16 mouse cellular contexts compared by ENCODE assay signal in genomic region chr3:58678905-58679304, GRCm38 (mm10). TPM values are rescaled to one million over a fixed set of nuclear protein-coding genes. Genes with fewer than 3 reads are reported as not detected.
DNase-seq lines count a peak whose midpoint lies in the region; ATAC-seq lines count a peak whose summit lies in the region.
"Had no signal": no experiment of that assay in that cellular context is flagged by ENCODE, and none has a peak within 500 bp of the region (broad histone marks: within the 10 kb centered on the region; RNA-seq: fewer than 3 reads in every experiment).

No protein-coding gene starts in this region.

- no peak for ATAC-seq in hindbrain, embryonic 12.5 days (ENCODE audit: low FRiP score)
- ATAC-seq in neural tube, embryonic 13.5 days (ENCODE audit: low read depth), result 0 out of 2 replicates have a peak, but pooled peaks have one; percentile 36
- no peak for ATAC-seq in limb, embryonic 13.5 days (ENCODE audit: low FRiP score, low read depth)

- 0 out of 2 replicates have a peak, but pooled peaks cover 3% of the 10 kb centered on the region for H3K36me3 ChIP-seq in hindbrain, embryonic 10.5 days
- H3K36me3 ChIP-seq in hindbrain, embryonic 12.5 days, result no peaks in the 10 kb centered on the region
- peaks cover 17% of the 10 kb centered on the region for H3K36me3 ChIP-seq in neural tube, embryonic 13.5 days
- peaks cover 21% of the 10 kb centered on the region for H3K36me3 ChIP-seq in limb, embryonic 13.5 days

- no peaks in the 10 kb centered on the region for H3K9me3 ChIP-seq in hindbrain, embryonic 10.5 days
- no peaks in the 10 kb centered on the region for H3K9me3 ChIP-seq in hindbrain, embryonic 12.5 days (replicated peaks)
- no peaks in the 10 kb centered on the region for H3K9me3 ChIP-seq in neural tube, embryonic 13.5 days
- no peaks in the 10 kb centered on the region for H3K9me3 ChIP-seq in limb, embryonic 13.5 days
- H3K9me3 ChIP-seq: embryonic facial prominence, embryonic 13.5 days; forebrain, embryonic 10.5 days; hindbrain, embryonic 15.5 days had no signal

- no peak overlapping the region for H3K9ac ChIP-seq in hindbrain, embryonic 12.5 days
- no peak overlapping the region for H3K9ac ChIP-seq in neural tube, embryonic 13.5 days
- H3K9ac ChIP-seq in limb, embryonic 13.5 days, result no peak overlapping the region
- H3K9ac ChIP-seq: embryonic facial prominence, embryonic 13.5 days; hindbrain, embryonic 15.5 days; liver, embryonic 14.5 days had no signal

- peaks cover 35% of the 10 kb centered on the region for H3K4me1 ChIP-seq in hindbrain, embryonic 10.5 days (replicated peaks)
- H3K4me1 ChIP-seq in hindbrain, embryonic 12.5 days, result peaks cover 21% of the 10 kb centered on the region
- peaks cover 56% of the 10 kb centered on the region for H3K4me1 ChIP-seq in neural tube, embryonic 13.5 days (replicated peaks)
- H3K4me1 ChIP-seq in limb, embryonic 13.5 days, result peaks cover 44% of the 10 kb centered on the region

- no peak overlapping the region for H3K4me3 ChIP-seq in hindbrain, embryonic 10.5 days
- no peak overlapping the region for H3K4me3 ChIP-seq in hindbrain, embryonic 12.5 days
- no peak overlapping the region for H3K4me3 ChIP-seq in neural tube, embryonic 13.5 days
- H3K4me3 ChIP-seq in limb, embryonic 13.5 days, result no peak overlapping the region
- H3K4me3 ChIP-seq: embryonic facial prominence, embryonic 13.5 days; forebrain, embryonic 10.5 days; hindbrain, embryonic 15.5 days had no signal

- DNase-seq in hindbrain, embryonic 10.5 days (ENCODE audit: low spot score), result no peak
- no peak for DNase-seq in neural tube, embryonic 10.5 days (ENCODE audit: extremely low spot score, low spot score)
- peak; percentile 28 for DNase-seq in retina, postnatal 7 days (ENCODE audit: low read depth, low spot score)
- no peak for DNase-seq in kidney, postnatal 10 days
- DNase-seq: adrenal gland, postnatal 36 days; cerebellum, adult 8-10 months; lung, postnatal 10 days; thymus, postnatal 25 days had no signal

- no peaks in the 10 kb centered on the region for H3K27me3 ChIP-seq in hindbrain, embryonic 10.5 days (ENCODE audit: insufficient read depth, poor library complexity, severe bottlenecking)
- H3K27me3 ChIP-seq in hindbrain, embryonic 12.5 days, result no peaks in the 10 kb centered on the region; the same call in 1 of the 2 replicates
- no peaks in the 10 kb centered on the region for H3K27me3 ChIP-seq in neural tube, embryonic 13.5 days
- H3K27me3 ChIP-seq in limb, embryonic 13.5 days, result no peaks in the 10 kb centered on the region
- H3K27me3 ChIP-seq: embryonic facial prominence, embryonic 13.5 days; hindbrain, embryonic 15.5 days had no signal

- H3K4me2 ChIP-seq in hindbrain, embryonic 12.5 days (replicated peaks), result no peak overlapping the region
- no peak overlapping the region for H3K4me2 ChIP-seq in neural tube, embryonic 13.5 days
- H3K4me2 ChIP-seq in limb, embryonic 13.5 days (replicated peaks), result peak overlapping the region; percentile 28; the same call in 1 of the 2 replicates
- H3K4me2 ChIP-seq: embryonic facial prominence, embryonic 13.5 days; hindbrain, embryonic 15.5 days had no signal

- H3K27ac ChIP-seq in hindbrain, embryonic 10.5 days, result peak overlapping the region; percentile 24
- no peak overlapping the region for H3K27ac ChIP-seq in hindbrain, embryonic 12.5 days
- H3K27ac ChIP-seq in neural tube, embryonic 13.5 days (replicated peaks), result 0 out of 2 replicates have a peak overlapping the region, but pooled peaks have one; percentile 54
- H3K27ac ChIP-seq in limb, embryonic 13.5 days, result peak overlapping the region; percentile 63; the same call in 1 of the 2 replicates
- H3K27ac ChIP-seq: embryonic facial prominence, embryonic 13.5 days; forebrain, embryonic 10.5 days; liver, embryonic 14.5 days had no signal

- 61% methylated on average over 2 of the region's 2 CpGs for WGBS in hindbrain, embryonic 10.5 days
- WGBS in hindbrain, embryonic 12.5 days, result 42% methylated on average over 2 of the region's 2 CpGs
- WGBS in neural tube, embryonic 13.5 days, result 34% methylated on average over 2 of the region's 2 CpGs
- WGBS in limb, embryonic 13.5 days, result 57% methylated on average over 2 of the region's 2 CpGs

RNA-seq across cellular contexts. Expression of gene Siah2, which starts 13.3 kb away (rescaled TPM):
- polyA plus RNA-seq in hindbrain, embryonic 10.5 days (2016; fragmentation: Nextera tagmentation; extraction: Ambion mirVana), result 3.3 TPM in 2 replicates
- 7.6 and 7.8 TPM in 2 replicates for polyA plus RNA-seq in hindbrain, embryonic 12.5 days (2016; fragmentation: Nextera tagmentation; extraction: Ambion mirVana)
- polyA plus RNA-seq in neural tube, embryonic 13.5 days (2015; fragmentation: Nextera tagmentation; extraction: Ambion mirVana), result 7.8 and 9.2 TPM in 2 replicates
- 5.9 and 6.4 TPM in 2 replicates for polyA plus RNA-seq in limb, embryonic 13.5 days (2015; fragmentation: Nextera tagmentation; extraction: Ambion mirVana)

RNA-seq across cellular contexts. Expression of gene Erich6, which starts 41.9 kb away (rescaled TPM):
- 0.07 TPM in 1 of 2 replicates, not detected in the other for polyA plus RNA-seq in hindbrain, embryonic 10.5 days (2016; fragmentation: Nextera tagmentation; extraction: Ambion mirVana)
- polyA plus RNA-seq in hindbrain, embryonic 12.5 days (2016; fragmentation: Nextera tagmentation; extraction: Ambion mirVana), result 0.10 and 0.15 TPM in 2 replicates
- polyA plus RNA-seq in neural tube, embryonic 13.5 days (2015; fragmentation: Nextera tagmentation; extraction: Ambion mirVana), result 0.14 and 0.17 TPM in 2 replicates
- not detected in 2 replicates for polyA plus RNA-seq in limb, embryonic 13.5 days (2015; fragmentation: Nextera tagmentation; extraction: Ambion mirVana)
- polyA plus RNA-seq: forebrain, embryonic 10.5 days; large intestine, adult 2 months had no signal
